Mouse (Mus musculus) kidney, adult 2 months (tissue): ENCODE measurements around the gene 9130230L23Rik. TPM values are rescaled to one million over a fixed set of nuclear protein-coding genes. Genes with fewer than 3 reads are reported as not detected.

ENCODE experiments used
- DNase-seq: peaks from one replicate; pipeline ENCODE4 v3.0.0; 2021
- H3K27ac ChIP-seq: fragments of 200-500 bp; 2 replicates; pipeline ENCODE4 v1.5.1; 2012; ENCODE audit warnings: low read depth, low read length, control low read depth, inconsistent platforms; ENCODE audit not compliant: insufficient read depth
- H3K27me3 ChIP-seq: fragments of 200-500 bp; replicated peaks from 2 replicates; pipeline ENCODE4 v1.6.1; 2012; ENCODE audit warnings: mild to moderate bottlenecking, moderate library complexity, low read length, inconsistent platforms; ENCODE audit not compliant: control insufficient read depth, insufficient read depth
- H3K36me3 ChIP-seq: fragments of 200-500 bp; 2 replicates; pipeline ENCODE4 v1.6.1; 2012; ENCODE audit warnings: mild to moderate bottlenecking, moderate library complexity, low read length, inconsistent platforms; ENCODE audit not compliant: control insufficient read depth, insufficient read depth
- H3K4me1 ChIP-seq: fragments of 200-500 bp; 2 replicates; pipeline ENCODE4 v1.6.1; 2011; ENCODE audit warnings: low read length; ENCODE audit not compliant: control insufficient read depth, insufficient read depth
- H3K4me3 ChIP-seq: fragments of 200-500 bp; 2 replicates; pipeline ENCODE4 v1.5.1; 2011; ENCODE audit warnings: mild to moderate bottlenecking, low read depth, low read length, control low read depth; ENCODE audit not compliant: insufficient read depth
- CTCF ChIP-seq: fragments of 200-500 bp; conservative IDR thresholded peaks from 2 replicates; pipeline ENCODE4 v1.5.1; 2011; ENCODE audit warnings: low read depth, mild to moderate bottlenecking, control low read depth, low read length, moderate library complexity, mixed read lengths; ENCODE audit not compliant: insufficient read depth, insufficient read length
- POLR2A ChIP-seq: fragments of 200-500 bp; IDR thresholded peaks from one replicate; pipeline ENCODE4 v1.6.1; 2011; ENCODE audit warnings: low read depth, low read length, control low read depth
- WGBS: fragments of 180-500 bp; shearing (Covaris S2); methylation state at CpG from one replicate; pipeline ENCODE4 v1.1.7; 2018; 5-methylcytosine and 5-hydroxymethylcytosine counted together
- polyA plus RNA-seq: library from polyadenylated mRNA; depleted of rRNA; stranded (reverse); fragments of >200 nt; gene quantifications from 2 replicates; pipeline ENCODE4 v1.2.3, GENCODE M21; 2012

9130230L23Rik gene
- polyA plus RNA-seq, 1 experiment = 0.22 TPM

- DNase-seq = no peak
- H3K27me3 ChIP-seq = no peaks in the 10 kb centered on the region
- H3K27ac ChIP-seq = no peak overlapping the region
- WGBS = 95% methylated on average over 8 of the region's 8 CpGs
- TF ChIP-seq POLR2A (no peak), CTCF (no peak)
- no peaks in the 10 kb centered on the region; the same call in 1 of the 2 replicates for H3K4me1 ChIP-seq
- H3K4me3 ChIP-seq = no peak overlapping the region
- peaks cover 39% of the 10 kb centered on the region for H3K36me3 ChIP-seq
Observed at GRCm38 (mm10) chr5:66027206-66027605, 23.1 kb upstream of the 9130230L23Rik start.

DNA sequence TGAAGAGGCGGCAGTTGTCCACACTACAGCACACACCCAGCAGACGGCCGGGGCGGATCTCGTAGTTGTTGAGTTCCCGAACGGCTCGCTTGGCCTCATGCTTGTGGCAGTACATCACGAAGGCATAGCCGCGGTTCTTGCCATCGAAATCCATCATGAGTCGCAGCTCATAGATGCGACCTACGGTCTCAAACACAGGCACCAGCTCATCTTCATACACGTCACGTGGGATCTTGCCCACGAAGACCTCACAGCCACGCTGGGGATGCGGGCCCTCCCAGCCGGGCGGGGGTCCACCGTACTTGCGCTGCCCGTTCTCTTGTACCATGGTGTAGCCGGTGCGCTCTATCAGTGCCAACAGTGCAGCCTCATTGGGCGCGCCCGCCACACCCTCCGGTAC, 22.7 kb upstream of the 9130230L23Rik start:
- Histone ChIP-seq H3K4me1 (no peaks in the 10 kb centered on the region), H3K4me3 (no peak overlapping the region), H3K27me3 (no peaks in the 10 kb centered on the region), H3K36me3 (peaks cover 40% of the 10 kb centered on the region), H3K27ac (no peak overlapping the region)
- TF ChIP-seq POLR2A (no peak), CTCF (no peak)
- WGBS = 97% methylated on average over 31 of the region's 31 CpGs
- no peak for DNase-seq

- TF ChIP-seq CTCF (no peak), POLR2A (no peak)
- Histone ChIP-seq H3K27me3 (no peaks in the 10 kb centered on the region), H3K36me3 (peaks cover 21% of the 10 kb centered on the region), H3K27ac (peak overlapping the region; percentile 90), H3K4me1 (peaks cover 29% of the 10 kb centered on the region; the same call in 1 of the 2 replicates), H3K4me3 (no peak overlapping the region)
- DNase-seq = peak; percentile 59
- WGBS = 56% methylated on average over 2 of the region's 2 CpGs
Observed at GRCm38 (mm10) chr5:66015449-66015961, 11.4 kb upstream of the 9130230L23Rik start.

DNA sequence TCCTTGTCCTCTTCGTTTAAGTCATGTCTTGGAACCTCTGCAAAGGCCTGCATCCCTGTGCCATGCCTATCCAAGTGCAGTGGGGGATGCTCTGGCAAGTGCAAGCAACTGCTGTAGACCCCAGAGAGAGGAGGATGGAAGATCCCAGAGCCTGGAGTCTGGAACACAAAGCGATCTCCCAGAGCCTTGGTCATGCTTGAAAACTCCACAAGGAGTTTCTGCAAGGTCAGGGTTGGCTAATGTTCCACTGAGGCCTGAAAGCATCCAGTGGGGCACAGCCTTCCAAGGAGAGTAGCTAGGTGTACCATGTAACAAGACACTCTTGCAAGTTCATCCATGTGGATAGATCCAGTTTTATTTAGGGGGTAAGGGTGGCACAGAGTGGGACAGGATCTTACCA, 10.4 kb upstream of the 9130230L23Rik start:
- Histone ChIP-seq H3K36me3 (peaks cover 18% of the 10 kb centered on the region), H3K4me1 (peaks cover 29% of the 10 kb centered on the region; the same call in 1 of the 2 replicates), H3K27me3 (no peaks in the 10 kb centered on the region), H3K4me3 (no peak overlapping the region), H3K27ac (peak overlapping the region; percentile 96)
- DNase-seq = peak; percentile 85
- TF ChIP-seq CTCF (no peak), POLR2A (no peak)
- WGBS = 42% methylated on average over 2 of the region's 2 CpGs

GRCm38 (mm10) chr5:66013999-66014398, 9.9 kb upstream of the 9130230L23Rik start:
- DNase-seq = peak; percentile 85
- Histone ChIP-seq H3K27ac (peak overlapping the region; percentile 96), H3K36me3 (peaks cover 14% of the 10 kb centered on the region), H3K4me3 (no peak overlapping the region), H3K4me1 (peaks cover 29% of the 10 kb centered on the region; the same call in 1 of the 2 replicates), H3K27me3 (no peaks in the 10 kb centered on the region)
- whole genome bisulfite sequencing = 21% methylated on average over 3 of the region's 3 CpGs
- TF ChIP-seq CTCF (no peak), POLR2A (no peak)

GRCm38 (mm10) chr5:66008245-66008967, 4.3 kb upstream of the 9130230L23Rik start:
- H3K4me1 ChIP-seq = peaks cover 17% of the 10 kb centered on the region
- H3K36me3 ChIP-seq = no peaks in the 10 kb centered on the region; the same call in 1 of the 2 replicates
- 66% methylated on average over 15 of the region's 15 CpGs for WGBS
- no peak overlapping the region for H3K4me3 ChIP-seq
- no peaks in the 10 kb centered on the region for H3K27me3 ChIP-seq
- H3K27ac ChIP-seq = no peak overlapping the region
- DNase-seq = no peak
- no peak for TF ChIP-seq CTCF
- no peak for TF ChIP-seq POLR2A

DNA sequence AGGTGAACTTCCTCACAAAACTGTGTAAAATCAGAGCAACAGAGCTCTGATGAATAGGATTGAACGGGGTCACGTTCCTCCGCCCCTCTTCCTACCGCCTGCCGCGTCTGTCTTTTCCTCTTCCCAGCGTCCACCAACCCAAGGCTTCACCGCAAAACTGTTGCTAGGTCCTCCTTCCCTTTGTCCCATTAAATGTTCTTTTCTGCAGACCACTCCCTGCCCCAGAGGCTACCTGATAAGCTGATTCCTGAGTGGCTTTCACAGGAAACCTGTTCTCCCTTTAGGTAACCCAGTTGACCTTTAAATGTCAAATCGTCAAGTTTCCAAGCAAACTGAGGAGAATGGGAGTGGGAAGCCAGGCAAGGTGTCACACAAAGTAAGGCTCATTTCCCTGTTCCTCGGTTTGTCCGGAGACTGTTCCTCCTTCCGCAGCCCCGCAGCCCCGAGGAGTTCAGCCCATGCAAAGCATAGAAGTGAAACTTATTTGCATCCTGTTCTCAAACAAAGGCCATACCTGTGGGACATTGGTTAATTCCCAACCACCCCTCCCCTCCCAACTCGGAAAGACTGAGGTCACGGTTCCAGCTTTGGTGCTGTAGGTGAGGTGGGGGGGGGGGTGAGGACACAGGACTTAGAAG, 1.1 kb upstream of the 9130230L23Rik start:
- Histone ChIP-seq H3K27ac (peak overlapping the region; percentile 81), H3K36me3 (no peaks in the 10 kb centered on the region), H3K27me3 (no peaks in the 10 kb centered on the region), H3K4me3 (no peak overlapping the region), H3K4me1 (peaks cover 24% of the 10 kb centered on the region)
- 48% methylated on average over 16 of the region's 16 CpGs for WGBS
- DNase-seq = peak; percentile 62
- TF ChIP-seq CTCF = no peak
- TF ChIP-seq POLR2A = no peak
